ENCODE assay signal across 7 mouse cellular contexts in the genomic region with DNA sequence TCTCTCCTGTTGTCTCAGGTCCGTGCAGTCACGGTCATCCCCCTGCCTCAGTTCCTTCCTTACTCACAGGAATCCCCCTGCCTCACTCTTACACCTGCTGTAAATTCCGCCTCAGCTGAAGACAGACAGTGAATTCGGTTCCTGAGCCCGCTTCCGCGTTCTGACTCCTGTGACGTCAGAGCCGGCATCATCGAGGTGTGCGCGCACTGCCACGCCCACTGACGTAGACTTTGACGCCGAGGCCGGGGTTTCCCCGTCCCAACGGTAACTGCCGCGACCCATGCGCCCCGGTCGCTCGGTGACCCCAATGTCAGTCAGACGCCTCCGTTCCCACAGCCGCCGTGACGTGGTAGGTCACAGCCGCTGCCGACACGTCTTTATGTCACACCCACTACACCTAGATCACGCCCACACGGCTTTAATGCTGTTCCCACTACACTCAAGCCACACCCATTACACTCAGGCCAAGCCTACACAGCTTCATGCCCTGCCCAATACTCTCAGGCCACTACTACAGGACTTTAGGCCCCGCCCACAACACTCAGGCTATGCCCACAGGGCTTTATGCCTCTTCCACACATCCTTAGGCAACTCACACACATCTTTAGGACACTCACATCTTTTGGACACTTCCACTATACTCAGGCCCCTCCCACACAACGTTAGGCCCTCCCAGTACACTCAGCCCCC.
A peak's percentile ranks its signal among the peaks of the same experiment; 100 is the strongest.
DNase-seq lines count a peak whose midpoint lies in the region; ATAC-seq lines count a peak whose summit lies in the region.

No protein-coding gene starts in this region.

- intact Hi-C loops in left cerebral cortex, postnatal 4 days (cut with DNase I): no loop called here

- DNase-seq in adipocyte (ENCODE audit: low spot score): peak; percentile 97
- DNase-seq in cerebellum, postnatal 25 days: peak; percentile 93 to 96
- peak; percentile 93 to 96 for DNase-seq in frontal cortex, postnatal 36 days (ENCODE audit: low spot score in 2 of 2)
- peak; percentile 86 for DNase-seq in left cerebral cortex, postnatal 4 days
- DNase-seq in midbrain, embryonic 10.5 days (ENCODE audit: low spot score): peak; percentile 90
- DNase-seq in right cerebral cortex, postnatal 4 days: peak; percentile 85

- H3K4me3 ChIP-seq in midbrain, embryonic 10.5 days: peak overlapping the region; percentile 72

- peaks cover 10% of the 10 kb centered on the region for H3K4me1 ChIP-seq in midbrain, embryonic 10.5 days

- H3K27me3 ChIP-seq in midbrain, embryonic 10.5 days (ENCODE audit: low read depth, poor library complexity, severe bottlenecking): no peaks in the 10 kb centered on the region

- H3K9me3 ChIP-seq in midbrain, embryonic 10.5 days (replicated peaks): peaks cover 19% of the 10 kb centered on the region; the same call in 1 of the 2 replicates

- peak; percentile 62 for ATAC-seq in inflammation-experienced regulatory T-cells, adult 6 months

- no peaks in the 10 kb centered on the region for H3K36me3 ChIP-seq in midbrain, embryonic 10.5 days

- peak overlapping the region; percentile 95 for H3K27ac ChIP-seq in midbrain, embryonic 10.5 days (replicated peaks)

- under 1% methylated on average over 37 of the region's 37 CpGs for WGBS in midbrain, embryonic 10.5 days

Comparison
In these comparisons a context has a peak if more than half of its experiments do, and no peak if none do; other contexts are left out.
1. Peak in every context shown above with its lines: DNase-seq, ATAC-seq, H3K4me3 ChIP-seq and H3K27ac ChIP-seq.